Mouse (Mus musculus): Measurements from ENCODE around the gene Col27a1.

DNA sequence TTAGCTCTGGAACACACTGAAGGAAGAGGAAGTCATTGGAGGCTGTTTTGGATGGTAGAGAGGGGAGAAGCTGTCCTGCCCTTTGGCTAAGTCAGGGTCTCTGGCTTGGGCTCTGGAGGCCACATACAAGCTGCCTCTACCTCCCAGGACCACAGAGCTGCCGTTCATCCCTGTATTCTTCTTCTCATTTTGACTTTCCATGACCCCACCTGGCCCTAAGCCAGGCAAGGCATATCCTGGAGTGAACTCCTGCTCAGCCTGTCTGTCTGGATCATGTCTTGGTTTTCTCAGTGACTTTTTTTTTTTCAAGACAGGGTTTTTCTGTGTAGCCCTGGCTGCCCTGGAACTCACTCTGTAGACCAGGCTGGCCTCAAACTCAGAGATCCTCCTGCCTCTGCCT lies 60.7 kb downstream of the Col27a1 start:
- TF ChIP-seq E2F4 (IDR thresholded peaks at IDR 0.05; ENCODE audit: insufficient read depth) (no peak), MYOD1 (IDR thresholded peaks at IDR 0.05; ENCODE audit: control insufficient read depth in 1 of 3, insufficient read length in 2 of 3, low read depth in 2 of 3) (no peak), POLR2A (IDR thresholded peaks at IDR 0.05; ENCODE audit: insufficient read length, low read depth) (no peak), MAX (IDR thresholded peaks at IDR 0.05; ENCODE audit: low read depth) (no peak), MYOG (IDR thresholded peaks at IDR 0.05; ENCODE audit: control insufficient read depth in 1 of 3, insufficient read depth in 1 of 3, insufficient read length in 2 of 3, low read depth in 2 of 3) (no peak), USF1 (IDR thresholded peaks at IDR 0.05; ENCODE audit: low read depth) (no peak), TCF3 (IDR thresholded peaks at IDR 0.05; ENCODE audit: insufficient read length, low read depth) (no peak), POLR2AphosphoS2 (IDR thresholded peaks at IDR 0.05; ENCODE audit: insufficient read length, low read depth) (no peak), REST (IDR thresholded peaks at IDR 0.05; ENCODE audit: insufficient read depth, insufficient read length) (no peak), TCF12 (IDR thresholded peaks at IDR 0.05; ENCODE audit: insufficient read depth, poor library complexity, severe bottlenecking) (no peak), CEBPB (IDR thresholded peaks at IDR 0.05; ENCODE audit: insufficient read depth, poor library complexity, severe bottlenecking) (no peak), SRF (IDR thresholded peaks at IDR 0.05; ENCODE audit: control insufficient read depth, insufficient read length, low read depth) (no peak)
